Mouse (Mus musculus): Measurements from ENCODE around the gene Slit3. TPM values are rescaled to one million over a fixed set of nuclear protein-coding genes. Genes with fewer than 3 reads are reported as not detected.

The Slit3 gene
- polyA plus RNA-seq, 1 experiment from 2014 or later = 28.0 TPM

DNA sequence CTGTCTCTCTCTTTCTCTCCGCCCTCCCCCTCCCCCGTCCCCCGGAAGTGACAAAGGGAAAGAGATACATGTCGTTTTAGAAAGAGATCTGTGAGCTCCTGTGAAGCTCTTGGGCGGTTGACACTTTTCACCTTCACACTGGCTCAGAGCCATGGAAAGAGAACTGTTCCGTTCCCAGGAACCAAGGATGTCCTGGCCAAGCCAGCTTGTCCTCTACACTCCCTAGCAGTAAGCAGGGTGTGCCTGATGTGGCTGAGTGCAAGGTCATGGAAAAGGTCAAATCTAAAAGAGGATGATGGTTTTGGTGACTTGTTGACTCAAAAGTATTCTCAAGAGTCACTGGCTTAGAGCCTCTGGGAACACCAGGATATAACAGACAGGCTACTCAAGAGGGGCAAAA lies 219.7 kb downstream of the Slit3 start:
- H3K4me2 ChIP-seq = no peak overlapping the region
- no peak overlapping the region for H3K27ac ChIP-seq
- WGBS = 83% methylated on average over 6 of the region's 6 CpGs
- no peak overlapping the region for H3K9ac ChIP-seq
- no peak for ATAC-seq (ENCODE audit: insufficient number of reproducible peaks, insufficient read depth, low FRiP score, low TSS enrichment, low read depth)
- H3K4me3 ChIP-seq = no peak overlapping the region
- H3K9me3 ChIP-seq = no peaks in the 10 kb centered on the region
- H3K27me3 ChIP-seq = no peaks in the 10 kb centered on the region; the same call in 1 of the 2 replicates
- H3K36me3 ChIP-seq = no peaks in the 10 kb centered on the region
- 0 out of 2 replicates have a peak, but pooled peaks cover 14% of the 10 kb centered on the region for H3K4me1 ChIP-seq

DNA sequence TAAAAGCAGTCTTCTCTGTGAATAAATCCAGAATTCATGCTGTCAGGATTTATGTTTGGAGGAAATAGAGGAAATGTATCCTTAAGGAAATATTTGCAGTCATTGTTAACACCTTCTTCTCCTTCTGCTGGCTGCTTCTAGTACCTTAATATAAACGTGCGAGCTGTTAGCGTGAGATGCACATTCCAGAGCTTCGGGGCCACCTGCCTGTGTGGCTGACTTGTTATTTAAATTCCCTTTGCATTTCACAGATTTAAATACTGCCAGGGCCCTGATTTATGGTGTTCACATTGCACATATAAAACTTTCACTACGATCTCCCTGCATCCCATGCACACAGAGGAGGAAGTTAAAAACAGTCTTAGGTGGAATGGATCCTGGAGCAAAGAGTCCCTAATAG lies 221.5 kb downstream of the Slit3 start:
- Histone ChIP-seq H3K36me3 (no peaks in the 10 kb centered on the region), H3K4me2 (no peak overlapping the region), H3K9me3 (no peaks in the 10 kb centered on the region), H3K27ac (no peak overlapping the region), H3K27me3 (no peaks in the 10 kb centered on the region; the same call in 1 of the 2 replicates), H3K4me1 (peaks cover 29% of the 10 kb centered on the region), H3K9ac (no peak overlapping the region), H3K4me3 (no peak overlapping the region)
- WGBS = 66% methylated on average over 5 of the region's 5 CpGs
- no peak for ATAC-seq (ENCODE audit: insufficient number of reproducible peaks, insufficient read depth, low FRiP score, low TSS enrichment, low read depth)

DNA sequence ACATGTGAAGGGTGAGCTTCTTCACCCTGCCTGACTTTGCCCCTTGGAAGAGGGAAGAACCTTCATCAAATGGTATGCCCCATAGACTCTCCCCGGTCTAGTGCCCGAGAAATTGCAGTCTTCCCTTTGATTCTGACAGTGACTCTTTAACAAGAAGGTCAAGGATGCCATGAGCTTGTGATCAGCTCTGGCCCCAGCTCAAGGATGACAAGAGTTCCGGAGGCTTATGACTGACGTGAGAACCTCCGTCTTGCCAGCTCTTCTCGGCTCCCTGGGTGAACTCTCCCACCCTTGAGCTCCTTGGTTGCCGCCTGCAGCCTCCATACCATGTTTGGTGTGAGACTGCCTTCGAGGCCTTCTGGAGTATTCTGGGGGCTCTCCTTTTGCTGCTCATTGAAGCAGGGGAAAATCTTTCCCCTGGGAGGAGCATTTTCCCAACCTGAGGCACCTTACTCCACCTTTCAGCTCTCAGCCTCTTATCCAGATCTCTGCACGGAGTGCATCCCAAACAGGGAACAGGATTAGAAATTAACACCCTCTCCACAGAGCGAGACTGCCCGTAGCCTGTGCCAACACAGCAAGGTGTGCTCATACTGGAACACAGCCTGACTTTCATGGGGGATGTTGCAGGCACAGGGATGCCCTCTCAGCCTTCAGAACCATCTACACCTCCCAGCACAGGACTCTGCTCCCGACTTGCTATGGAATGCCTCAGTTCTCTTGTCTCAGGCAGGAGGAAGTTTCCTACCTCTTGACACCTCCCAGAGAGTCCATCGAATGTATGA lies 224.9 kb downstream of the Slit3 start:
- ATAC-seq (ENCODE audit: insufficient number of reproducible peaks, insufficient read depth, low FRiP score, low TSS enrichment, low read depth) = no peak
- H3K27me3 ChIP-seq = no peaks in the 10 kb centered on the region; the same call in 1 of the 2 replicates
- 82% methylated on average over 13 of the region's 13 CpGs for WGBS
- H3K4me2 ChIP-seq = no peak overlapping the region
- H3K9me3 ChIP-seq = no peaks in the 10 kb centered on the region
- H3K9ac ChIP-seq = no peak overlapping the region
- no peaks in the 10 kb centered on the region for H3K36me3 ChIP-seq
- H3K4me1 ChIP-seq = peaks cover 40% of the 10 kb centered on the region
- no peak overlapping the region for H3K27ac ChIP-seq
- no peak overlapping the region for H3K4me3 ChIP-seq

DNA sequence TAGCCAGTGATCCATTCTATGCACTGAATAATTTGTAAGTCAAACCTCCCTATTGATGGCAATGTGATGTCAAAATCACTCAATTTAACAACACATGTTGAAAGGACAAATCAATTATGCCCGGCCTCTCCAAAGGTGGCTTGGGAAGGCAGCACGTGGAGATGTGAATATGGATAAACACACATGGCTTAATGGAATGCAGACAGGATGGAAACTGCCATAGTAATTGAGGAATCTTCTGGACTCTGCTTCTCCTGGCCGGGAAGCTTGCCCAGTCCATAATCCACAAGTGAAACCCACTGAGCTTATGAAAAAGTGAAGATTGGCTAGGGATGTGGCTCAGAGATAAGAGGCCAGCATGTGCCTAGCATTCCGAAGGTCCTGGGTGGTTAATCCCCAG lies 227.1 kb downstream of the Slit3 start:
- H3K36me3 ChIP-seq = no peaks in the 10 kb centered on the region
- no peak overlapping the region for H3K9ac ChIP-seq
- ATAC-seq (ENCODE audit: insufficient number of reproducible peaks, insufficient read depth, low FRiP score, low TSS enrichment, low read depth) = no peak
- no peak overlapping the region for H3K4me3 ChIP-seq
- H3K4me1 ChIP-seq = peaks cover 44% of the 10 kb centered on the region
- H3K27me3 ChIP-seq = no peaks in the 10 kb centered on the region; the same call in 1 of the 2 replicates
- no peak overlapping the region for H3K4me2 ChIP-seq
- WGBS = 21% methylated on average over 4 of the region's 4 CpGs
- H3K27ac ChIP-seq = peak overlapping the region; percentile 22; the same call in 1 of the 2 replicates
- no peaks in the 10 kb centered on the region for H3K9me3 ChIP-seq

DNA sequence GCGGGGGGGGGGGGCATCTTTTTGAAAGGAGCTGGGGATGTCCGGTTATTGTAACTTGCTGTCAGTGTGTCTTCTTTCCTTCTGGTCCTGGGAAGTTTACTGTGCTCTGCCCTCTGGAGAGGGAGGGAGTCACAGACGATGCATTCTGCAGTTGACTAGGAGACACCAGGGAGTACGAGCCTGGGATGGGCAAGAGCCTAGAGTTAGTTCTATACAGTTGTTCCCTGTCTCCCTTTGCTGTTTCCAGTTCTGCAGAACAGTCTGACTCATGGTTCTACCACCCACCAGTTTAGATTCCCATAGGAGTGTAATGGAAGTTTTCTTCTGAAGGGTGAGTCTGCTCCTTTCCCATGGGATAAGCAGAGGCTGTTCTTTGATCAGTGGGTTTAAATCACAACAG lies 229.9 kb downstream of the Slit3 start:
- H3K36me3 ChIP-seq = no peaks in the 10 kb centered on the region
- H3K27me3 ChIP-seq = no peaks in the 10 kb centered on the region; the same call in 1 of the 2 replicates
- no peak overlapping the region for H3K4me3 ChIP-seq
- 0 out of 2 replicates have a peak overlapping the region, but pooled peaks have one; percentile 11 for H3K4me2 ChIP-seq
- no peaks in the 10 kb centered on the region for H3K9me3 ChIP-seq
- 0 out of 2 replicates have a peak overlapping the region, but pooled peaks have one; percentile 28 for H3K27ac ChIP-seq
- no peak overlapping the region for H3K9ac ChIP-seq
- peaks cover 59% of the 10 kb centered on the region for H3K4me1 ChIP-seq
- WGBS = 17% methylated on average over 4 of the region's 4 CpGs
- no peak for ATAC-seq (ENCODE audit: insufficient number of reproducible peaks, insufficient read depth, low FRiP score, low TSS enrichment, low read depth)

DNA sequence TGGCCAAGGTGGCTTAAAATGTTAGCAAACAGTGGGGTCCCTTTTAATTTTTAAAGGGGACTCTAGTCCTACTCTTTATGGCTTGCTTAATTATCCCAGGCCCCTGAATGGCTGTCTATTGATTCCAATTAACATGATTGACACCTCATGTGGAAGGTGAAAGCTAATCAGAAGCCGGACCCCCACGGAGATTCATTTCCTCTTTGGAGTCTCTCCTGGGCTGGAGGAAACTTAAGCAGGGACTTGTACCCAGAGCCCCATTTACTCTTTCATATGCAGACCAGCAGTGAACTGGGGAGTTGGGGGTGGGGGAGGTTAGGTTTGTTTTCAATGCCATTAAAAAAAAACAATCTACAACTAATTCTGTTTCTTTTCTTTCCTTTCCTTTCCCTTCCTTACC lies 230.4 kb downstream of the Slit3 start:
- no peak overlapping the region for H3K4me2 ChIP-seq
- no peaks in the 10 kb centered on the region for H3K36me3 ChIP-seq
- H3K27me3 ChIP-seq = no peaks in the 10 kb centered on the region
- no peak overlapping the region for H3K9ac ChIP-seq
- WGBS = 13% methylated on average over 2 of the region's 2 CpGs
- no peak for ATAC-seq (ENCODE audit: insufficient number of reproducible peaks, insufficient read depth, low FRiP score, low TSS enrichment, low read depth)
- no peak overlapping the region for H3K4me3 ChIP-seq
- H3K9me3 ChIP-seq = no peaks in the 10 kb centered on the region
- H3K4me1 ChIP-seq = peaks cover 60% of the 10 kb centered on the region
- H3K27ac ChIP-seq = no peak overlapping the region

DNA sequence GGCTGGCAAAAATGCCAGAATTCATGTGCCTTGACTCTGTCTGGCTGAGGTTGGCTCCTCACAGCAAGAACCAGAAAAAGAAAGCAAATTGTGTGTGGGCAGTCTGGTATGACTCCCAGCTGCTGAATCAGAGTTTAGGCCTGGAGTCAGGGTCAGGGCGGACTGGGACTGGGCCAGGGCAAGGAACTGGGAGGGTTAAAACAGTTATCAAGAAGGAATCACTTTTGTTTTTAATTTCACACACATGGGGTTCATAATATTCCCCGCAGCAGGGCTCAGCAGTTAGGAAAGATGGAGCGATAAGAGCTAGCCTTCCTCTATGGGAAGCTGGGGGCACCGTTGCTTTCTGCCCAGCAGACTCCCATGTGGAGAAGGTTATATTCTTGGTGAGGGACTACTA lies 234.8 kb downstream of the Slit3 start:
- 37% methylated on average over 4 of the region's 4 CpGs for WGBS
- Histone ChIP-seq H3K9ac (no peak overlapping the region), H3K9me3 (no peaks in the 10 kb centered on the region), H3K27me3 (no peaks in the 10 kb centered on the region), H3K4me3 (no peak overlapping the region), H3K27ac (peak overlapping the region; percentile 78), H3K36me3 (0 out of 2 replicates have a peak, but pooled peaks cover 2% of the 10 kb centered on the region), H3K4me1 (peaks cover 48% of the 10 kb centered on the region), H3K4me2 (no peak overlapping the region)
- peak; percentile 69 for ATAC-seq (ENCODE audit: insufficient number of reproducible peaks, insufficient read depth, low FRiP score, low TSS enrichment, low read depth)

DNA sequence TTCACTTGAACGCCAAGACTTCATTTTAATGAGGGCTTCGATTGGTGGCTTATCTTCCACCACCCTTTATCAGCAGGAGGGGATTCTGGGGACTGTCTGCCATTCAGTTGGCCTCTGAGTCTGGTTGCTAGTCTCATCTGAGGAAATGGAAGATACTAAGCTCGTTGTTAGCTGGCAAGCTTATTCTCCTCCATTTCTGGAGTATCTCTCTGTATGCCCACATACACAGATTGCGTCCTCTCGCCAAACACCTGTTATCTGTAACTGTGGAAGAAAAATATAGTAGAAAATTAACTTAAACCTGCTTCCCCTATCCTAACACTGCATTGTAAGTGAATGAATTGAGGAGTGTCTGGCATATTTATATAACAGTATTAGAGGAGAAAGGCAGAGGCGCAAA lies 240.0 kb downstream of the Slit3 start:
- Histone ChIP-seq H3K4me1 (peaks cover 55% of the 10 kb centered on the region), H3K4me2 (no peak overlapping the region), H3K36me3 (0 out of 2 replicates have a peak, but pooled peaks cover 2% of the 10 kb centered on the region), H3K27ac (no peak overlapping the region), H3K4me3 (no peak overlapping the region), H3K9me3 (no peaks in the 10 kb centered on the region), H3K9ac (no peak overlapping the region), H3K27me3 (no peaks in the 10 kb centered on the region)
- WGBS = 90% methylated on average over 6 of the region's 6 CpGs
- no peak for ATAC-seq (ENCODE audit: insufficient number of reproducible peaks, insufficient read depth, low FRiP score, low TSS enrichment, low read depth)

DNA sequence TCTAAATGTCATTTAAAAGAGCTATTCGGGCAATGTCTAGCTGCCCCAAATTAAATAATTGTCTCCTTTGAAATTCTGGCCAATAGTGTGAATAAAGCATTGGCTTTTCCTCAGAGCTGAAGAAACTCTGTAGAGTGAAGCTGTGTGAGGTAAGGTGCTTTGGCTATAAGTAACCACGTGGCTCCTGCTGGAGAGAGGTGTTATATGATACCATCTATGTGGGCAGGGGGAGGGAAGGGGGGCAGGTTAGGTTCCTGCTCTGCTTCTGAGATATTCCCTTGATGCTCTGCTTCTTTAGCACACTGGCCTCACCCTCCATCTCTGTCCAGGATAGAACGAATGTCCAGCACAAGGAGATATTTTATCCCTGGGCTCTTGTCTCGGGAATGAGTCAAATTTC lies 242.0 kb downstream of the Slit3 start:
- Histone ChIP-seq H3K4me3 (no peak overlapping the region), H3K4me1 (peaks cover 36% of the 10 kb centered on the region), H3K27ac (no peak overlapping the region), H3K9ac (no peak overlapping the region), H3K36me3 (0 out of 2 replicates have a peak, but pooled peaks cover 2% of the 10 kb centered on the region), H3K27me3 (no peaks in the 10 kb centered on the region), H3K4me2 (no peak overlapping the region), H3K9me3 (no peaks in the 10 kb centered on the region; the same call in 1 of the 2 replicates)
- WGBS = 39% methylated on average over 4 of the region's 4 CpGs
- ATAC-seq (ENCODE audit: insufficient number of reproducible peaks, insufficient read depth, low FRiP score, low TSS enrichment, low read depth) = no peak

DNA sequence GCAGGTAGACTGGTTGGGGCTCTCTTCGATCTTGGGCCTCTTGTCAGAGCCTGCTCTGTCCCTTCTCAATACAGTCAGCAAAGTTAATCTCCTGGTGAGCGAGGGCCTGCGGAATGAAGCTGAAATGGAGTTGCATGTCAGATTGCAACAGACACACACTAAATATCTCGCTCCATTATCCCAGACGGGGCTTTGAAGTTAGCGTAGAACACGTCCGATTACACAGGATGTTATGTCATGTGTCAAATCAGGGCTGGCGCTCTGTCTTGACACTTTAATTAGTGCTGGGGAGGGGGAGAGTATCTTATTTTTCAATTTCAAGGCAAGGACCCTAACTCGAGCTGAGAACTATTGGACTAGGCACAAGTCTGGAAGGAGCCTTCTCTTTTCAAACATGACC lies 243.4 kb downstream of the Slit3 start:
- no peak for ATAC-seq (ENCODE audit: insufficient number of reproducible peaks, insufficient read depth, low FRiP score, low TSS enrichment, low read depth)
- Histone ChIP-seq H3K27ac (no peak overlapping the region), H3K27me3 (no peaks in the 10 kb centered on the region), H3K4me3 (no peak overlapping the region), H3K9me3 (no peaks in the 10 kb centered on the region; the same call in 1 of the 2 replicates), H3K4me1 (peaks cover 41% of the 10 kb centered on the region), H3K9ac (no peak overlapping the region), H3K4me2 (no peak overlapping the region), H3K36me3 (0 out of 2 replicates have a peak, but pooled peaks cover 2% of the 10 kb centered on the region)
- WGBS = 34% methylated on average over 10 of the region's 10 CpGs

DNA sequence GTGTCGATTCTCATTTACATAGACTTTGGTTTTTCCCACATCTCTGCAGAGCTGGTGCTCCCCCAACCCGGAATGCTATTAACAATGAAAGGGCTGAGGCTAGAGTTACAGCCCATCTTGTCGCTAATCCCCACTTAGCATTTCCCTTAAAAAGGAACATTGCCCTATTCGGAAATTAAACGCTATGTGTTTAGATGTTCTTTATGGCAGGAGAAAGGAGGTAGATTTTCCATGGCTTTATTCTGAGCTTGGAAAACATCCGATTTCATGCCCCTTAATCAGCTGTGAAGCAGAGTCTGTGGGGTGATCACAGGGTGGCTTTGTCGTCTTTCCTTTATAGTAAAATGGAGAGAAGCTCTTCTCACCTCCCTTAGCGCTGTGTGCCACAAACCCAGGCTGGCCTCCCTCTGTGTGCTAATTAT lies 244.5 kb downstream of the Slit3 start:
- no peak overlapping the region for H3K27ac ChIP-seq
- no peaks in the 10 kb centered on the region for H3K36me3 ChIP-seq
- no peaks in the 10 kb centered on the region for H3K27me3 ChIP-seq
- H3K4me3 ChIP-seq = no peak overlapping the region
- WGBS = 7% methylated on average over 8 of the region's 8 CpGs
- H3K4me1 ChIP-seq = peaks cover 50% of the 10 kb centered on the region
- no peak for ATAC-seq (ENCODE audit: insufficient number of reproducible peaks, insufficient read depth, low FRiP score, low TSS enrichment, low read depth)
- H3K4me2 ChIP-seq = no peak overlapping the region
- H3K9ac ChIP-seq = no peak overlapping the region
- no peaks in the 10 kb centered on the region; the same call in 1 of the 2 replicates for H3K9me3 ChIP-seq

DNA sequence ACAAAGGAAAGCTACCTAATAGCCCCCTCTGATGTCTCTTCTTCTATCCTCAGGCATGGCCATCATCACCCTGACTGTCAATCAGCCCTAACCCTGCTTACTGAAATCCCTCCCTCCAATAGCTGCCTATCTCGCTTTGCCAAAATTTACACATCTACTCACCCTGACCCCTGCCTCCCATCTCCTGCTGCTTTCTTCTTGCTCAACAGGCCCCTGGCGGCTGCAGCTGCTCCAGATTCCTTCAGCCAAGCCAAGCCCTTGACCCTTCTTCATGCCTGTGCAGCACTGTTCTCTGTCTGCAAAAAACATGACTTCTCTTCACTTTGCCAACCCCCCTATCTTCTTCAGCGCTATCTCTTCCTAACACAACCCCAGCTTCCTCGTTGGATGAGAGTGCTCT lies 245.6 kb downstream of the Slit3 start:
- Histone ChIP-seq H3K27me3 (no peaks in the 10 kb centered on the region), H3K9me3 (no peaks in the 10 kb centered on the region; the same call in 1 of the 2 replicates), H3K4me3 (no peak overlapping the region), H3K4me2 (no peak overlapping the region), H3K27ac (no peak overlapping the region), H3K9ac (no peak overlapping the region), H3K4me1 (peaks cover 57% of the 10 kb centered on the region), H3K36me3 (no peaks in the 10 kb centered on the region)
- ATAC-seq (ENCODE audit: insufficient number of reproducible peaks, insufficient read depth, low FRiP score, low TSS enrichment, low read depth) = no peak
- WGBS = 81% methylated on average over 4 of the region's 4 CpGs

Data from embryonic facial prominence, embryonic 13.5 days (tissue).